ENCODE assay signal across 9 mouse cellular contexts in the genomic region with DNA sequence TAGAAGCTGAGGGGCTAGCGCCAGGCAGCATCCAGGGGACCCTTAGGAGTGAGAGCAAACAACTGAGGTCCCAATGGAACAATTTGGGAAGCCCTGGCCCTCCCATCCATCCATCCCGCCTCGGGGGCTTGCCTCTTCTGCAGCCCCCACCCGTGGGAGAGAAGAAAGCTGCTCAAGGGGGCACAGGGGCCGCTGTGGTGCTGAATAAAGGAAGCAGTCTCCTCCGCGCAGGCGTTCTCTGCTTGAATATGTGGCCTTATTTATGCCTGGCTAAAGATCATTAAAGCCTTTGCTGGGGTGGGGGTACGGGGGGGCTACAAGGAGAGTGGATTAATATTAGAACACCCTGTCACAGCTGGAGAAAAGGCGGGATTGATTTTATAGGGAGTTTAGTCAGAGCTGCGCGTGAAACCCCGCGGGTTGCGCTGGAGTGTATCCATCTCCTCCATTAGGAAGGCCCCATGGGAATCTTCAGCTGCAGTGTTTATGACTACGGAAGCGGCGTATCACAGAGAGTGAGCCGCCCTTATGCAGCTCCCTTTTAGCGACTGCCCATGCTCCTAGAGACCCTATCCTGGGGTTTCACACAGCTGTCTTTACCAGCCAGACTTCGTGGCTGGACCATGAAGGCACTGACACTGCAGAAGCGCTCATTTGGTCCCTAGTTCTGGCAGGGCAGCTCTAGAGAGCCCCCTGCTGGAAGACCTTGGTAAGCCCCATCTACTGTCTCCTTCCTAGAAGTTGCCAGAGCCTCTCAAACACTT.
A peak's percentile ranks its signal among the peaks of the same experiment; 100 is the strongest.
DNase-seq lines count a peak whose midpoint lies in the region; ATAC-seq and TF ChIP-seq lines count a peak whose summit lies in the region.
"Had no signal": no experiment of that assay in that cellular context is flagged by ENCODE, and none has a peak within 500 bp of the region (broad histone marks: within the 10 kb centered on the region; RNA-seq: fewer than 3 reads in every experiment).

No protein-coding gene starts in this region.

- H3K4me1 ChIP-seq in forebrain, embryonic 13.5 days = peaks cover 12% of the 10 kb centered on the region
- H3K4me1 ChIP-seq in liver, embryonic 11.5 days (replicated peaks; ENCODE audit: control insufficient read depth, insufficient read depth, low read length) = no peaks in the 10 kb centered on the region
- no peaks in the 10 kb centered on the region for H3K4me1 ChIP-seq in olfactory bulb, adult 2 months (ENCODE audit: control insufficient read depth, insufficient read depth, low read length)

- peak; percentile 70 for DNase-seq in ES-CJ7 (ENCODE audit: low read depth, low spot score)
- DNase-seq in heart, postnatal 10 days = peak; percentile 62 to 79
- peak; percentile 80 to 85 for DNase-seq in kidney, postnatal 4 days
- DNase-seq in liver, embryonic 11.5 days (ENCODE audit: low spot score) = peak; percentile 35
- DNase-seq in urinary bladder, postnatal 25 days (ENCODE audit: low spot score) = peak; percentile 52

- H3K9ac ChIP-seq in forebrain, embryonic 13.5 days = peak overlapping the region; percentile 50
- no peak overlapping the region for H3K9ac ChIP-seq in liver, embryonic 11.5 days (ENCODE audit: low read depth, low read length)

- peak; percentile 66; the same call in 1 of the 2 replicates for TF ChIP-seq CTCF in olfactory bulb, adult 2 months (IDR thresholded peaks at IDR 0.05; ENCODE audit: insufficient read depth, low read depth, low read length)

- no peaks in the 10 kb centered on the region for H3K36me3 ChIP-seq in forebrain, embryonic 13.5 days (ENCODE audit: poor library complexity, severe bottlenecking)
- no peaks in the 10 kb centered on the region for H3K36me3 ChIP-seq in liver, embryonic 11.5 days (ENCODE audit: control insufficient read depth, insufficient read depth, low read length)

- 7% methylated on average over 22 of the region's 22 CpGs for WGBS in forebrain, embryonic 13.5 days
- WGBS in liver, embryonic 11.5 days = 19% methylated on average over 22 of the region's 22 CpGs
- 19% methylated on average over 22 of the region's 22 CpGs for WGBS in olfactory bulb, adult 2 months

- TF ChIP-seq POLR2A in olfactory bulb, adult 2 months (IDR thresholded peaks at IDR 0.05; ENCODE audit: insufficient read depth, low read depth, low read length) = no peak

- peaks cover 23% of the 10 kb centered on the region for H3K27me3 ChIP-seq in forebrain, embryonic 13.5 days
- peaks cover 9% of the 10 kb centered on the region; the same call in 1 of the 2 replicates for H3K27me3 ChIP-seq in liver, embryonic 11.5 days (replicated peaks; ENCODE audit: control insufficient read depth, insufficient read depth, low read length)

- H3K4me3 ChIP-seq in forebrain, embryonic 13.5 days = peak overlapping the region; percentile 32
- H3K4me3 ChIP-seq in liver, embryonic 11.5 days (ENCODE audit: low read depth, low read length) = peak overlapping the region; percentile 16; the same call in 1 of the 2 replicates
- H3K4me3 ChIP-seq in olfactory bulb, adult 2 months (ENCODE audit: insufficient read depth, low read depth, low read length) = peak overlapping the region; percentile 30
- H3K4me3 ChIP-seq: myocyte had no signal

- no peak overlapping the region for H3K27ac ChIP-seq in forebrain, embryonic 13.5 days
- H3K27ac ChIP-seq in liver, embryonic 11.5 days (ENCODE audit: low read depth, low read length) = no peak overlapping the region
- no peak overlapping the region for H3K27ac ChIP-seq in olfactory bulb, adult 2 months (ENCODE audit: insufficient read depth, low read depth, low read length)

- H3K4me2 ChIP-seq in forebrain, embryonic 13.5 days = peak overlapping the region; percentile 60
- peak overlapping the region; percentile 30; the same call in 1 of the 2 replicates for H3K4me2 ChIP-seq in liver, embryonic 11.5 days

- ATAC-seq in cerebellum, adult (ENCODE audit: insufficient number of reproducible peaks, low FRiP score, low TSS enrichment) = peak; percentile 76; the same call in 1 of the 2 replicates
- ATAC-seq in forebrain, embryonic 13.5 days = peak; percentile 57; the same call in 1 of the 2 replicates
- ATAC-seq in liver, embryonic 11.5 days (replicated peaks; ENCODE audit: low FRiP score) = no peak

- H3K9me3 ChIP-seq in forebrain, embryonic 13.5 days (replicated peaks) = no peaks in the 10 kb centered on the region
- H3K9me3 ChIP-seq in liver, embryonic 11.5 days (ENCODE audit: control insufficient read depth, low read length) = no peaks in the 10 kb centered on the region

- intact Hi-C loops in heart, postnatal 10 days (cut with DNase I) = loop anchor here (5.0 kb wide), 3 partner anchors 77 to 462 kb away; no protein-coding TSS in a partner anchor
